Mouse (Mus musculus) intestine, embryonic 14.5 days (tissue): ENCODE results near the gene Nkain1. TPM values are rescaled to one million over a fixed set of nuclear protein-coding genes. Genes with fewer than 3 reads are reported as not detected.

Source experiments
- ATAC-seq: fragments of 200-750 bp; cut with Nextera tagmentation; replicated peaks from 2 replicates; pipeline ENCODE4 v1.8.0; 2017; ENCODE audit warnings: low read depth, moderate number of reproducible peaks, moderate TSS enrichment, moderate library complexity; ENCODE audit not compliant: low FRiP score, low TSS enrichment
- DNase-seq: peaks from one replicate; pipeline ENCODE4 v3.0.0-alpha.2; 2018; ENCODE audit warnings: low spot score
- H3K27ac ChIP-seq: fragments of 300-500 bp; sonication (generic); 2 replicates; pipeline ENCODE4 v1.5.1; 2014; ENCODE audit warnings: low read depth, mild to moderate bottlenecking, control low read depth
- H3K27me3 ChIP-seq: fragments of 300-500 bp; sonication (generic); replicated peaks from 2 replicates; pipeline ENCODE4 v1.6.1; 2014; ENCODE audit warnings: low read length, control low read depth; ENCODE audit not compliant: control insufficient read depth, insufficient read depth
- H3K36me3 ChIP-seq: fragments of 300-500 bp; sonication (generic); 2 replicates; pipeline ENCODE4 v1.6.1; 2014; ENCODE audit warnings: low read length, control low read depth; ENCODE audit not compliant: control insufficient read depth, insufficient read depth
- H3K4me1 ChIP-seq: fragments of 300-500 bp; sonication (generic); replicated peaks from 2 replicates; pipeline ENCODE4 v1.6.1; 2014; ENCODE audit warnings: low read length, control low read depth, mixed read lengths; ENCODE audit not compliant: control insufficient read depth, insufficient read depth
- H3K4me2 ChIP-seq: fragments of 300-500 bp; sonication (generic); 2 replicates; pipeline ENCODE4 v1.6.1; 2014; ENCODE audit warnings: low read length
- H3K4me3 ChIP-seq: fragments of 300-500 bp; sonication (generic); 2 replicates; pipeline ENCODE4 v1.5.1; 2014; ENCODE audit warnings: low read depth, low read length, control low read depth, mixed read lengths
- H3K9ac ChIP-seq: fragments of 300-500 bp; sonication (generic); 2 replicates; pipeline ENCODE4 v1.6.1; 2014; ENCODE audit warnings: mild to moderate bottlenecking, low read length
- H3K9me3 ChIP-seq: fragments of 300-500 bp; sonication (generic); 2 replicates; pipeline ENCODE4 v1.6.1; 2016; ENCODE audit warnings: low read length, control low read depth; ENCODE audit not compliant: control insufficient read depth
- WGBS: fragments of 180-500 bp; shearing (Covaris S2); extraction: QIAGEN DNeasy Blood & Tissue Kit; methylation state at CpG from one replicate; pipeline ENCODE4 v1.1.7; 2014; 5-methylcytosine and 5-hydroxymethylcytosine counted together
- polyA plus RNA-seq: library from polyadenylated mRNA; unstranded; fragments of >200 nt; fragmentation: Nextera tagmentation; extraction: Ambion mirVana; gene quantifications from 2 replicates; pipeline ENCODE4 v1.2.1, GENCODE M21; 2014

Gene Nkain1
- polyA plus RNA-seq, 1 experiment from 2014 or later: 3.1 TPM

GRCm38 (mm10) chr4:130556992-130557391, 17.0 kb downstream of the Nkain1 start:
- DNase-seq: no peak
- Histone ChIP-seq H3K9ac (no peak overlapping the region), H3K27me3 (no peaks in the 10 kb centered on the region), H3K9me3 (no peaks in the 10 kb centered on the region), H3K4me3 (no peak overlapping the region), H3K27ac (no peak overlapping the region), H3K36me3 (no peaks in the 10 kb centered on the region), H3K4me1 (peaks cover 15% of the 10 kb centered on the region), H3K4me2 (no peak overlapping the region)
- ATAC-seq: no peak
- WGBS: no CpG with 5 or more reads among the region's 1 CpGs

GRCm38 (mm10) chr4:130556224-130556623, 17.7 kb downstream of the Nkain1 start:
- peaks cover 16% of the 10 kb centered on the region for H3K4me1 ChIP-seq
- H3K36me3 ChIP-seq: no peaks in the 10 kb centered on the region
- H3K9me3 ChIP-seq: no peaks in the 10 kb centered on the region
- no peak overlapping the region for H3K4me2 ChIP-seq
- WGBS: 48% methylated on average over 5 of the region's 5 CpGs
- DNase-seq: no peak
- H3K27me3 ChIP-seq: no peaks in the 10 kb centered on the region
- no peak overlapping the region for H3K4me3 ChIP-seq
- ATAC-seq: no peak
- H3K27ac ChIP-seq: no peak overlapping the region
- H3K9ac ChIP-seq: no peak overlapping the region

DNA sequence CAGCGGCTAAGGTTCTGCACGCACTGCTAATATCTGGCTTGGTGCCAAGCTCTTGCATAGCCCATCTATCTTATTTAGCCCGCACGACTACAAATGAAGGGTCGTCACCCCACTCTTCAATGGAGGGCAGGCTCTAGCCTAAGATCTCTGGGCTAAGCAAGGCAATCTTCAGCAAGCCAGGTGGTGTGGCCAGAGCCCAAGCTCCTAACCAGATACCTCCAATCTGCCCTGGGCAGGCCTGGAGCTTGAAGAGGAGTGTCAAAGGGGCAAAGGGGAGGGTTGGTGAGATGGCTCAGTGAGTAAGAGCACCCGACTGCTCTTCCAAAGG, 20.9 kb downstream of the Nkain1 start:
- DNase-seq (no peak), ATAC-seq (0 out of 2 replicates have a peak, but pooled peaks have one; percentile 17)
- peaks cover 13% of the 10 kb centered on the region for H3K4me1 ChIP-seq
- WGBS: 17% methylated on average over 6 of the region's 6 CpGs
- no peak overlapping the region for H3K9ac ChIP-seq
- no peaks in the 10 kb centered on the region for H3K9me3 ChIP-seq
- no peak overlapping the region for H3K4me2 ChIP-seq
- no peaks in the 10 kb centered on the region for H3K27me3 ChIP-seq
- H3K4me3 ChIP-seq: no peak overlapping the region
- no peaks in the 10 kb centered on the region for H3K36me3 ChIP-seq
- H3K27ac ChIP-seq: no peak overlapping the region

DNA sequence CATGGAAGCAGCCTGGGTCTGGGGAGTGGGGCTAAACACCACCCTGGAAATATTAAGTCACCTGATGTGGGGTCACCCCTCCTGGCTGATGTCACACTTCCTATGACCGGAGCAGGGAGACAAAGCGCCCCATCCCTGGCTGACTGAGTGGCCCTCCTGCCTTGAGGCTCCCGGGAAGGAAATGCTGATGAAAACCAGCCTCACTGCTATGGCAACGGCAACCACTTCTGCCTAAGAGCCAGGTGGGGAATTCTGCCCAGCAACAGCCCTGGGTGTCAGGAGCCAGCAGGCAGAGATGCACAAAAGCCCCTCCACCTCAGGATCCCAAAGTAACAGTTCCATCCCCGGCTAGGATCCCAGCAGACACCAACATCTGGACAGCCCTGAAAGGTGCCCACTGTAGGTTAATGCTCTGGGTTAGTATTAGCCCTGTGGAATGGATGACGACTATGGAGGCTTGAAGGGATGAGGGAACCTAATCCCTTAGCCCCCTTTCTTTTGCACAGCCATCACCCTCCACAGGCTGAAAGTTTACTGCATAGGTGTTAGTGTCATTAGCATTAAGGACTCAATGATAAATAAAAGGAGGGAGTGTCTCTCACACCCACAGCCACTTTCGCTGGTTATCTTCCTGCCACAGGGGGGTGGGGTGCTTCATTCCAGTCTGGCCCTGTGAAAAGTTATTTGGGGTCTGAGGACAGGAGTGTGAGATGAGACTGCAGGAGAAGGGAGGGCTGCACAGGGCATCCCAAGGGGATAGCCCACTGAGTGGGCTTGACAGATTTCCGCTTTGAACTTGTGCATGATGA, 21.5 kb downstream of the Nkain1 start:
- Histone ChIP-seq H3K9me3 (no peaks in the 10 kb centered on the region), H3K9ac (no peak overlapping the region), H3K27me3 (no peaks in the 10 kb centered on the region), H3K4me3 (no peak overlapping the region), H3K36me3 (no peaks in the 10 kb centered on the region), H3K27ac (no peak overlapping the region), H3K4me1 (peaks cover 13% of the 10 kb centered on the region), H3K4me2 (no peak overlapping the region)
- no peak for DNase-seq
- 0 out of 2 replicates have a peak, but pooled peaks have one; percentile 49 for ATAC-seq
- 20% methylated on average over 8 of the region's 8 CpGs for WGBS

GRCm38 (mm10) chr4:130550511-130550910, 23.5 kb downstream of the Nkain1 start:
- Histone ChIP-seq H3K9me3 (no peaks in the 10 kb centered on the region), H3K9ac (no peak overlapping the region), H3K36me3 (no peaks in the 10 kb centered on the region), H3K4me2 (no peak overlapping the region), H3K27me3 (no peaks in the 10 kb centered on the region), H3K27ac (no peak overlapping the region), H3K4me1 (peaks cover 21% of the 10 kb centered on the region), H3K4me3 (no peak overlapping the region)
- WGBS: 90% methylated on average over 9 of the region's 9 CpGs
- ATAC-seq (no peak), DNase-seq (no peak)

DNA sequence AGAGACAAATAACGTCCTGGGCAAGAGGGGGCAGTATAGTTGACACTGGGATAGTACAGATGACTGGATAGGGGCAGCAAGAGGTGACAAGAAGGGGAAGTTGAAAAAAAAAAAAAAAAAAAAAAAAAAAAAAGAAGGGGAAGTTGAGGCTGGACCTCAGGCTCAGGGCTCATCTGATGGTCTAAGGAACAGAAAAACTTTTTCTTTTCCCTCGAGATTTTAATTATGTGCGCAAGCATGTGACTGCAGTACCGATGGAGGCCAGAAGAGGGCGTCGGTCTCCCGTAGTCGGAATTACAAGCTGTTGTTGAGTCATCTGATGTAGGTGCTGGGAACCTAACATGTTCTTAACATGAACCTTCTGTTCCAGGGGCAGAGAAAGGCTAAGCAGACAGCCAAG, 24.8 kb downstream of the Nkain1 start:
- Histone ChIP-seq H3K36me3 (no peaks in the 10 kb centered on the region), H3K9ac (no peak overlapping the region), H3K4me3 (no peak overlapping the region), H3K4me1 (peaks cover 21% of the 10 kb centered on the region), H3K27me3 (no peaks in the 10 kb centered on the region), H3K4me2 (no peak overlapping the region), H3K9me3 (no peaks in the 10 kb centered on the region), H3K27ac (no peak overlapping the region)
- ATAC-seq: no peak
- no peak for DNase-seq
- WGBS: 89% methylated on average over 8 of the region's 8 CpGs

DNA sequence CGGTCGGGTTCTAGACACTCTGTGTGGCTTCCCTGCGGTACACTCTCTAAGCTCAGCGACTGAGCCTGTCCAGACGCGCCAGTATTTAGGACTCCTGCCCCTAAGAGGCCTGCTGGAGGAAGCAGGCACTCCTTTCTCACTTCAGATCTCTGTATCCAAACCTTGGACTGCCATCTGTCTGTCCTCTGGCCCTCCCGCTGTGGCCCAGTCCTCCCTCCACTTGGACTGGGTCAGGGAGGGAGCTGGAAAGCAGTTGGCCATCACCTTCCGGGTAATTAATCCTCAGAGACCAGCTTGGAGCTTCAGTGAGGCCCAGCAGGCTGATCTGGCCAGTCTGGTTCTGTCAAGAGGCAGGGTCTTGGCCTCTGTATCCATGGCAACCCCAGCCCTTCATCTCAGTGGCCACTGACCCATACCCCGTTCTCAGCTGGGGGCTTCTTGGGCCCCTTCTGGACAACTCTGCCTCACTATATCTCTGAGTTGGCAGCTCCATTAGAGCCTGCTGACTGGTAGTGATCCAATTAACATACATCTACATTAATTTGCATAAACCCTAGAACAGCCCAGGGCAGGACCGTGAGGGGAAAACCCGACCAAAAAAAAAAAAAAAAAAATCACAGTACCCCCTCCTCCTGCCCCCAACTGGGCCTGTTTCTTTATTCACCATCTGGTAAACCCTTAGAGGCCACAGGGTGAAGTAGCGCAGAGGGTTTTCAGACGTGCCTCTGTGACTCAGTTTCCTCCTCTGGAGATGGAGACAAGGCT, 27.0 kb downstream of the Nkain1 start:
- Histone ChIP-seq H3K4me2 (no peak overlapping the region), H3K9ac (0 out of 2 replicates have a peak overlapping the region, but pooled peaks have one; percentile 16)

GRCm38 (mm10) chr4:130544392-130544791, 29.6 kb downstream of the Nkain1 start:
- Histone ChIP-seq H3K36me3 (no peaks in the 10 kb centered on the region), H3K4me1 (peaks cover 8% of the 10 kb centered on the region), H3K9ac (no peak overlapping the region), H3K27ac (no peak overlapping the region), H3K27me3 (no peaks in the 10 kb centered on the region), H3K4me2 (no peak overlapping the region), H3K9me3 (no peaks in the 10 kb centered on the region), H3K4me3 (no peak overlapping the region)
- 69% methylated on average over 9 of the region's 9 CpGs for WGBS
- DNase-seq (no peak), ATAC-seq (no peak)

More for the DNA sequence above, 27.0 kb downstream of the Nkain1 start:
- DNase-seq (no peak), ATAC-seq (no peak; the same call in 1 of the 2 replicates)
- H3K36me3 ChIP-seq: no peaks in the 10 kb centered on the region
- H3K9me3 ChIP-seq: no peaks in the 10 kb centered on the region
- no peak overlapping the region for H3K4me3 ChIP-seq
- 21% methylated on average over 13 of the region's 13 CpGs for WGBS
- peaks cover 9% of the 10 kb centered on the region for H3K4me1 ChIP-seq
- no peaks in the 10 kb centered on the region for H3K27me3 ChIP-seq
- no peak overlapping the region for H3K27ac ChIP-seq
